Mouse (Mus musculus) liver, embryonic 14.5 days (tissue): Measurements from ENCODE around the gene Atp2b1.

Source experiments
- CTCF ChIP-seq: IDR thresholded peaks from 2 replicates; pipeline ENCODE4 v1.5.1; 2016; ENCODE audit warnings: antibody characterized with exemption, low read depth, control low read depth
- EP300 ChIP-seq: IDR thresholded peaks from 2 replicates; pipeline ENCODE4 v1.6.1; 2016; ENCODE audit warnings: antibody characterized with exemption, low read depth

DNA sequence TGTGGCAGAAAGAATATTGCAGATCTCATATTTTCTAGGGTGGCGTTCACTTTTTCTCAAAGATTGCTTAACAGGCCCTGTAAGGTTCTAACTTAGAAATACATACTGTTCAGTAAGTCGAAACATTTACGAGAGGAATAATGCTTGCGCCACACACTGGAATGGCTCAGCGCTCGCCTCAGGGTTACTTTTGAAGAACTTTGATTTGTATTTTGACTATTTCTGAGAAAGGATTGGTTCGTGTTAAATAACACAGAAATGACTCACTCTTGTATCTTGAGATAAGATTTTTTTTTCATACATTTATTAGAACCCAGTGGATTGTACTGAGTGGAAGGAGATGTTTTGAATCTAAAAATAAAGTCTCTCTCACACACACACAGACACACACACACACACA lies 135.9 kb downstream of the Atp2b1 start:
- no peak for TF ChIP-seq CTCF
- TF ChIP-seq EP300: no peak
